Mouse (Mus musculus) forebrain, embryonic 12.5 days (tissue): ENCODE data around the gene Asb11. TPM values are rescaled to one million over a fixed set of nuclear protein-coding genes. Genes with fewer than 3 reads are reported as not detected.

Source experiments
- ATAC-seq: fragments of 200-750 bp; cut with Nextera tagmentation; 2 replicates; pipeline ENCODE4 v1.8.0; 2017; ENCODE audit warnings: moderate TSS enrichment; ENCODE audit not compliant: low FRiP score
- H3K27ac ChIP-seq: fragments of 300-500 bp; sonication (generic); 2 replicates; pipeline ENCODE4 v1.5.1; 2016; ENCODE audit warnings: mild to moderate bottlenecking
- H3K27me3 ChIP-seq: fragments of 300-500 bp; sonication (generic); 2 replicates; pipeline ENCODE4 v1.6.1; 2016; ENCODE audit warnings: mild to moderate bottlenecking
- H3K36me3 ChIP-seq: fragments of 300-500 bp; sonication (generic); replicated peaks from 2 replicates; pipeline ENCODE4 v1.6.1; 2016; ENCODE audit warnings: mild to moderate bottlenecking
- H3K4me1 ChIP-seq: fragments of 300-500 bp; sonication (generic); 2 replicates; pipeline ENCODE4 v1.6.1; 2016
- H3K4me2 ChIP-seq: fragments of 300-500 bp; sonication (generic); 2 replicates; pipeline ENCODE4 v1.6.1; 2016; ENCODE audit warnings: mild to moderate bottlenecking, moderate library complexity
- H3K4me3 ChIP-seq: fragments of 300-500 bp; sonication (generic); replicated peaks from 2 replicates; pipeline ENCODE4 v1.5.1; 2016; ENCODE audit warnings: mild to moderate bottlenecking
- H3K9ac ChIP-seq: fragments of 300-500 bp; sonication (generic); 2 replicates; pipeline ENCODE4 v1.6.1; 2016; ENCODE audit warnings: mild to moderate bottlenecking
- H3K9me3 ChIP-seq: fragments of 300-500 bp; sonication (generic); 2 replicates; pipeline ENCODE4 v1.6.1; 2016
- WGBS: fragments of 180-500 bp; shearing (Covaris S2); methylation state at CpG from one replicate; pipeline ENCODE4 v1.1.7; 2016; 5-methylcytosine and 5-hydroxymethylcytosine counted together
- polyA plus RNA-seq: library from polyadenylated mRNA; unstranded; fragments of >200 nt; fragmentation: Nextera tagmentation; extraction: Ambion mirVana; gene quantifications from 2 replicates; pipeline ENCODE4 v1.2.1, GENCODE M21; 2016

Gene Asb11
- polyA plus RNA-seq, 1 experiment from 2014 or later: not detected

- H3K9me3 ChIP-seq: no peaks in the 10 kb centered on the region
- no peaks in the 10 kb centered on the region for H3K36me3 ChIP-seq
- H3K4me3 ChIP-seq: no peak overlapping the region
- no peaks in the 10 kb centered on the region for H3K4me1 ChIP-seq
- WGBS: 93% methylated on average over 9 of the region's 9 CpGs
- H3K27me3 ChIP-seq: no peaks in the 10 kb centered on the region
- H3K9ac ChIP-seq: no peak overlapping the region
- ATAC-seq: no peak
- H3K27ac ChIP-seq: no peak overlapping the region
- no peak overlapping the region for H3K4me2 ChIP-seq
These were observed 10.3 kb downstream of the Asb11 start for GRCm38 (mm10) chrX:164446835-164447681.

DNA sequence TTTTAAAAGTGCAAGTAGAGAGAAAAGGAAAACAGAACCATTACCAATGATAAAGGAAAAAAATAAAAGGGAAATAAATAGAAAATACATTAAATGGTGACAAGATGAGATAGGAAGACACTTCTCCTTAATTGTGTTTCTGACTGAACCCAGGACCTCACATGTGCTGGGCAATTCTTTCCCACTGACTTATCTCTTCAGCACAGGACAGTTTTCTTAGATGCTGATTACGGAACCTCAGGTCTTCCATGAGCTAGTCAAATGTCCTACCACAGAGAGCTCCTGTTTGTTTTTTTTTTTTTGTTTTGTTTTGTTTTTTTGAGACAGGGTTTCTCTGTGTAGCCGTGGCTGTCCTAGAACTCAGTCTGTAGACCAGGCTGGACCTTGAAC, 10.9 kb downstream of the Asb11 start:
- Histone ChIP-seq H3K9me3 (no peaks in the 10 kb centered on the region), H3K9ac (no peak overlapping the region), H3K27ac (no peak overlapping the region), H3K4me2 (no peak overlapping the region), H3K27me3 (peaks cover under 1% of the 10 kb centered on the region; the same call in 1 of the 2 replicates), H3K4me3 (no peak overlapping the region), H3K4me1 (no peaks in the 10 kb centered on the region), H3K36me3 (no peaks in the 10 kb centered on the region)
- 76% methylated on average over 2 of the region's 2 CpGs for WGBS
- ATAC-seq: no peak

- ATAC-seq: 0 out of 2 replicates have a peak, but pooled peaks have one; percentile 55
- WGBS: 42% methylated on average over 3 of the region's 3 CpGs
- Histone ChIP-seq H3K4me1 (no peaks in the 10 kb centered on the region), H3K36me3 (no peaks in the 10 kb centered on the region), H3K4me3 (no peak overlapping the region), H3K27me3 (peaks cover 2% of the 10 kb centered on the region; the same call in 1 of the 2 replicates), H3K4me2 (no peak overlapping the region), H3K27ac (no peak overlapping the region), H3K9ac (no peak overlapping the region), H3K9me3 (no peaks in the 10 kb centered on the region)
These were observed 12.4 kb downstream of the Asb11 start for GRCm38 (mm10) chrX:164449201-164449600.

- WGBS: 69% methylated on average over 6 of the region's 6 CpGs
- H3K4me1 ChIP-seq: no peaks in the 10 kb centered on the region
- H3K27ac ChIP-seq: no peak overlapping the region
- H3K9me3 ChIP-seq: no peaks in the 10 kb centered on the region
- H3K4me2 ChIP-seq: no peak overlapping the region
- H3K36me3 ChIP-seq: no peaks in the 10 kb centered on the region
- no peak for ATAC-seq
- peaks cover 8% of the 10 kb centered on the region; the same call in 1 of the 2 replicates for H3K27me3 ChIP-seq
- no peak overlapping the region for H3K9ac ChIP-seq
- no peak overlapping the region for H3K4me3 ChIP-seq
These were observed 22.5 kb downstream of the Asb11 start for GRCm38 (mm10) chrX:164459205-164459878.

- Histone ChIP-seq H3K4me3 (no peak overlapping the region), H3K4me2 (no peak overlapping the region), H3K27ac (no peak overlapping the region), H3K9me3 (no peaks in the 10 kb centered on the region), H3K4me1 (no peaks in the 10 kb centered on the region), H3K27me3 (peaks cover 10% of the 10 kb centered on the region; the same call in 1 of the 2 replicates), H3K9ac (no peak overlapping the region), H3K36me3 (no peaks in the 10 kb centered on the region)
- WGBS: 46% methylated on average over 2 of the region's 2 CpGs
- no peak for ATAC-seq
These were observed 65.5 kb downstream of the Asb11 start for GRCm38 (mm10) chrX:164502258-164502657.

- H3K4me3 ChIP-seq: no peak within 1 kb of the TSS
- ATAC-seq: no peak
- no peaks in the 10 kb centered on the region for H3K4me1 ChIP-seq
- no peak within 1 kb of the TSS for H3K27ac ChIP-seq
- no peak within 1 kb of the TSS for H3K9ac ChIP-seq
- H3K36me3 ChIP-seq: no peaks in the 10 kb centered on the region
- H3K27me3 ChIP-seq: peaks cover 10% of the 10 kb centered on the region; the same call in 1 of the 2 replicates
- H3K9me3 ChIP-seq: no peaks in the 10 kb centered on the region
- no peak within 1 kb of the TSS for H3K4me2 ChIP-seq
- 79% methylated on average over 10 of the region's 10 CpGs for WGBS
These were observed 69.1 kb downstream of the Asb11 start, which contains the start of gene Asb9 for GRCm38 (mm10) chrX:164505709-164506498. Asb9 (plus strand) TSS chrX:164506327.

- Histone ChIP-seq H3K9ac (no peak overlapping the region), H3K36me3 (no peaks in the 10 kb centered on the region), H3K27ac (no peak overlapping the region), H3K4me2 (no peak overlapping the region), H3K27me3 (peaks cover 7% of the 10 kb centered on the region; the same call in 1 of the 2 replicates), H3K4me1 (no peaks in the 10 kb centered on the region), H3K9me3 (no peaks in the 10 kb centered on the region), H3K4me3 (no peak overlapping the region)
- no peak for ATAC-seq
- 77% methylated on average over 4 of the region's 4 CpGs for WGBS
These were observed 70.3 kb downstream of the Asb11 start for GRCm38 (mm10) chrX:164507068-164507467.

GRCm38 (mm10) chrX:164508728-164509127, 71.9 kb downstream of the Asb11 start:
- Histone ChIP-seq H3K9me3 (no peaks in the 10 kb centered on the region), H3K4me1 (no peaks in the 10 kb centered on the region), H3K4me2 (no peak overlapping the region), H3K27me3 (peaks cover 7% of the 10 kb centered on the region; the same call in 1 of the 2 replicates), H3K27ac (no peak overlapping the region), H3K4me3 (no peak overlapping the region), H3K9ac (no peak overlapping the region), H3K36me3 (no peaks in the 10 kb centered on the region)
- WGBS: 58% methylated on average over 3 of the region's 3 CpGs
- ATAC-seq: no peak

Other genes with a start within 250 kb of the Asb11 start
- gene Bmx, start 178.8 kb upstream of the Asb11 start, polyA plus RNA-seq: 0.08 and 0.15 TPM in 2 replicates
- gene Pir, start 167.6 kb upstream of the Asb11 start, polyA plus RNA-seq: 5.6 and 6.1 TPM in 2 replicates
- gene Vegfd, start 63.6 kb upstream of the Asb11 start, polyA plus RNA-seq: 0.77 TPM in 2 replicates
- gene Piga, start 17.2 kb upstream of the Asb11 start, polyA plus RNA-seq: 12.9 and 14.2 TPM in 2 replicates
- 0.35 and 0.38 TPM in 2 replicates for gene Asb9, start 69.3 kb downstream of the Asb11 start, polyA plus RNA-seq